Mouse (Mus musculus) left cerebral cortex, postnatal 25 days (tissue): ENCODE measurements around the gene Pgbd5. TPM values are rescaled to one million over a fixed set of nuclear protein-coding genes. Genes with fewer than 3 reads are reported as not detected.

Source experiments
- DNase-seq, 2 experiments: peaks; one replicate each; pipeline ENCODE4 v3.0.0; 2022; ENCODE audit warnings: low spot score in 2 of 2, mixed read lengths in 1 of 2
- intact Hi-C: fragments of 180-260 bp; cut with DNase I; formaldehyde crosslinking; loops from one replicate; pipeline ENCODE4 v1.15.1; 2025
- total RNA-seq, 2 experiments: library from RNA; stranded (reverse); gene quantifications; 2 replicates each; pipeline ENCODE4 v1.2.3; 2021

The Pgbd5 gene
- total RNA-seq: 100 to 1,000 TPM; 210 to 228 TPM

- intact Hi-C loops: no loop called here
- no peak for DNase-seq
These were observed at the start of gene Pgbd5 for GRCm38 (mm10) chr8:124439558-124439957. Gene Pgbd5 (minus strand): TSS chr8:124439658.

DNA sequence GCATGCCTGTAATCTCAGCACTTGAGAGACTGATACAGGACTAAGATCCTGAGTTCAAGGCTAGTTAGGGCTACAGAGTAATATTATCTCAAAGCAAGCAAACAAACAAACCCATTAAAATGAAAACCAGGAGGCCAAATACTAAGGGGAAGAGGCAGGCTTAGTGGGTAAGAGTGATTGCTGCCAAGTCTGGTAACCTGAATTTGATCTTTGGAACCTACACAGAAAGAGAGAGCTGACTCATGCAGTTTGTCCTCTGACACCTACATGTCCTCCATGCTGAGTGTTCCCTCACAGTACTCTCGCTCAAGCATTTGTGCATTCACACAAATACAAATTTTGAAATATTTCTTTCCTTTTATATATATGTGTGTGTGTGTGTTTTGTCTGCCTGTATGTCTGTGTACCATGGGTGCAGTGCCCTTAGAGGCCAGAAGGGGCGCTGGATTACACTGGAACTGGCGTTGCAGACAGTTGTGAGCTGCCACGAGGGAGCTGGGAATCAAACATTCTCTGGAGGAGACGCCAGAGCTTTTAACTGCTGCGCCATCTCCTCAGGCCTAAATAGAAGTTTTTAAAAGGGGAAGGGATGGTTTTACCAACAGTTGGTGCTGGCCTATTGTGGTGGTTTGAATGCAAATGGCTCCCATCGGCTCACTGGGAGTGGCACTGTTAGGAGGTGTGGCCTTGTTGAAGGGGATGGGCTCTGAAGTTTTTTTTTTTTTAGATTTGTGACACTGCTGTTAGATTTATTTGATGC lies 44.1 kb upstream of the Pgbd5 start:
- intact Hi-C loops: no loop called here
- DNase-seq: no peak

GRCm38 (mm10) chr8:124482790-124483189 lies 43.3 kb upstream of the Pgbd5 start:
- DNase-seq: peak in 1 of 2 experiments; percentile 47
- intact Hi-C loops: no loop called here

DNA sequence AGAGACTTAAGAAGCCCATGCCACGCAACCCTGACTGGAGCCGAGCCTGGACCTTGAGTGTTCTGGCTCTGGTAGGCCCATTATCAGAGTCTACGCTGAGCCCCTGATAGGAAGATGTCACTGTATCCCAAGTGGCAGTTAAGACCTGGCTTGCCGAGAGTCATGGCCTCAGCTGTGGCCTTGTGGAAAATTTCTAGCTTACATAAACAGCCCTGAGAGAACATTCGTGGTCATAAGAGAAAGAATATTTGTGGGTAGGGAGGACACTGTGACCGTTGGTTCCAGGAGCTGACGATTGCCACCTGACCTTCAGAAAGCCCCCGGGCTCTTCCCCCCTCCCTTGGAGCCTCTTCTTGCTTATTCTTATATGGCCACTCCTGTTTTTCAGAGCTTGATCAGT lies 40.9 kb upstream of the Pgbd5 start:
- no peak for DNase-seq
- intact Hi-C loops: no loop called here

GRCm38 (mm10) chr8:124479251-124479650 lies 39.8 kb upstream of the Pgbd5 start:
- intact Hi-C loops: no loop called here
- peak in 1 of 2 experiments; percentile 50 for DNase-seq

DNA sequence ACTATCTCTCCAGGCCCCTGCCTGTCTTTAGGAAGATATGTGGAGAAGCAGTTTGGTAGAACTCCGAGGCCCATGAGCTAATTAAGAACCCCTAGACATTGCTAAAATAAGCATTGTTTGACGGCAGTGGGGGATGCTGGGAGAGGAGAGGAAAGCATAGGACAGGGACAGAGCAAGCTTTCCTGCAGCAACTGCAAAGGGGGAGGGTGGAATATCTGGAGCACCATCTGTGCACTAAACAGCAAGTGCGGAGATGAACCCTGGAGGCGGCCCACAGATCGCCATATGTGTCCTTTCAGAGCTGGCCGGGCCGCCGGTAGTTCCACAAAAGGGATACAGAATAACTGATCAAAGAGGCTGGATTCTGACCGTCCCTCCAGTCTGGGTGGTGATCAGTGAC lies 37.2 kb upstream of the Pgbd5 start:
- DNase-seq: peak; percentile 74 to 96
- intact Hi-C loops: loop anchor here (1.0 to 2.0 kb wide), 4 partner anchors 18 to 42 kb away; no protein-coding TSS in a partner anchor

- no peak for DNase-seq
- intact Hi-C loops: loop anchor here (1.0 to 2.0 kb wide), 4 partner anchors 19 to 41 kb away; no protein-coding TSS in a partner anchor
These were observed 36.2 kb upstream of the Pgbd5 start for GRCm38 (mm10) chr8:124475690-124476089.

- peak in 1 of 2 experiments; percentile 58 for DNase-seq
- intact Hi-C loops: loop anchor here (2.0 kb wide), 1 partner anchor 52 kb away; no protein-coding TSS in a partner anchor
These were observed 25.2 kb upstream of the Pgbd5 start for GRCm38 (mm10) chr8:124464641-124465040.

GRCm38 (mm10) chr8:124463111-124463510 lies 23.7 kb upstream of the Pgbd5 start:
- DNase-seq: peak in 1 of 2 experiments; percentile 70
- intact Hi-C loops: no loop called here

DNA sequence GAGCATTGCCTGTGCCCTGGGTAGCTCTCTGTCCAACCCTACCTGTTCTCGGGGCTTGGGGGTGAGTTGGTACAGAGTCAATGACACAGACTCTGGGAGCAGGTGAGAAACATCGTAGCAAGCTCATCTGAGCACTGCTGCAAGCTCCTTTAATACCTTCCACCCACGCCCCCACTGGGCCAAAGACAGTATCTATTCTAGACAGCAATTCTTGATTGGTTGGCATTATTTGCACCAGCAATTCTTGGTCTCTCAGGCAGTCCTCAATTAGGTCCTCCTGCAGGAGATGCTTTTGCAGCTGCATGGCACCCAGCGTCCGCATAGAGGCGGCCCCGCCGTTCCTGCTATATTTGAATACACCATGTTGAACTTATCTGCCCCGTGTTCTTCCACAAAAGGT lies 22.7 kb upstream of the Pgbd5 start:
- intact Hi-C loops: no loop called here
- peak; percentile 26 to 76 for DNase-seq

- intact Hi-C loops: no loop called here
- DNase-seq: no peak
These were observed 21.6 kb upstream of the Pgbd5 start for GRCm38 (mm10) chr8:124461103-124461502.

GRCm38 (mm10) chr8:124460660-124461059 lies 21.2 kb upstream of the Pgbd5 start:
- DNase-seq: no peak
- intact Hi-C loops: no loop called here

DNA sequence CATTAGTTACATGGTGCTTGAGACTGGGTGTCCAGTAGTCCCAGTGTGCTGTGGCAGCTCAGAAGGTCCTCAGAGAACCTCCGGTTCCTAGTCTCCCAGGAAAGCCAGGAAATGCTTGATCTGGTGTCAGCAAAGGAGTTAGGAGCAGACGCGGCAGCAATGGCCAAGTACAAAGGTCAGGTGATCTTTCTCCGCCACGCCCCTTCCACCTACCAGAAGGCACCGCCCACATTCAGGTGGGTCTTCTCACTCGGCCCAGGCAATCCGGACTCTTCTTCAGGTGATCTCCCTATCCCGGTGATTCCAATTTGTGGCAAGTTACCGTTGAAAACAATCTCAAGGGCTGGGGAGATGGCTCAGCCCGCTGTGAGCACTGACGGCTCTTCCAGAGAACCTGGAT lies 20.2 kb upstream of the Pgbd5 start:
- intact Hi-C loops: no loop called here

DNA sequence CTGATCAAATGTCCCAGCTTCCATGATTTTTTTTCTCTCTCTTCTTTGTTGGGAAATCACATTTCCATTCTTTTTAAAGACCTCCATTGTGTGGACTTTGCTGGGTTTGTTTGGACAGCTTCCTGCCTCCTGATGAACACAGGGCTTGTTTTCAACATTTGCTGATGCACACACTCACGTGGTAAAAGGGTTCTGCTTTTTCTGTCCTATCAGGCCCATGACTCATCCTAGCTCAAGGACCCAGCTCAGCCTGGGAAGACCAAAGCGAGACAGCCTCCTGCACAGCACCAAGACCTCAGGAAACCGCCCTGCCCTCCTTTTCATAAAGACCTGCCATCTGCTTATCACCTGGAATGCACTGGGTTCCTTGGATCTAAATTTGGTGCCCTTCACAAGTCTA lies 15.9 kb upstream of the Pgbd5 start:
- DNase-seq: peak in 1 of 2 experiments; percentile 61
- intact Hi-C loops: no loop called here

More for the DNA sequence above, 20.2 kb upstream of the Pgbd5 start:
- no peak for DNase-seq

DNA sequence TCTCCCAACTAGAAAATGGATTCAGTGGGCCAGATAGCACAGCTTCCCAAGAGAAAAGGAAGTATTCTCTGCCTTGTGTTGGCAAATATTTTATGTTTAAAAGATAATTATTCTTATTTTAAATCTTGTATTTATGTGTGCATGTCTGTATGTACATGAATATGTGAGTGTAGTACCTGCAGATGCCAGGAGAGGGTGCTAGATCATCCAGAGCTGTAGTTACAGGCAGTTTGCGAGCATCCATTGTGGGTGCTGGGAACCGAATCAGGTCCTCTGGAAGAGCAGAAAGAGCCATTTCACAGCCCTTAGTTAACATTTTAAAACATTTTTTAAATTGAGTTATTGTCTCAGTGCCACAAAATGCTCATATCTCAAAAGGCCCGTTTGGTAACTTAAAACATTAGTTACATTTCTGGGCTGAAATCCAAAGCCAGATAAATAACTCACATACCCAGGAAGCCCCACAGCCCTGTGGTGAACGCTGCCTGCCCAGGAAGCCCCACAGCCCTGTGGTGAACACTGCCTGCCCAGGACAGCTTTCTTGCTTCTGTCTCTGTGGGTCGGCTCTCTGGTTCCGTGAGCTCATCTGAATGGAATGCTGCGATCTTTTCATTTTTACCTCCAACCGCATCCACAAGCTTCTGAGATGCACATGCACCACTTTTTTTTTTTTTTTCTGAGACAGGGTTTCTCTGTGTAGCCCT lies 10.9 kb upstream of the Pgbd5 start:
- no peak for DNase-seq
- intact Hi-C loops: no loop called here

DNA sequence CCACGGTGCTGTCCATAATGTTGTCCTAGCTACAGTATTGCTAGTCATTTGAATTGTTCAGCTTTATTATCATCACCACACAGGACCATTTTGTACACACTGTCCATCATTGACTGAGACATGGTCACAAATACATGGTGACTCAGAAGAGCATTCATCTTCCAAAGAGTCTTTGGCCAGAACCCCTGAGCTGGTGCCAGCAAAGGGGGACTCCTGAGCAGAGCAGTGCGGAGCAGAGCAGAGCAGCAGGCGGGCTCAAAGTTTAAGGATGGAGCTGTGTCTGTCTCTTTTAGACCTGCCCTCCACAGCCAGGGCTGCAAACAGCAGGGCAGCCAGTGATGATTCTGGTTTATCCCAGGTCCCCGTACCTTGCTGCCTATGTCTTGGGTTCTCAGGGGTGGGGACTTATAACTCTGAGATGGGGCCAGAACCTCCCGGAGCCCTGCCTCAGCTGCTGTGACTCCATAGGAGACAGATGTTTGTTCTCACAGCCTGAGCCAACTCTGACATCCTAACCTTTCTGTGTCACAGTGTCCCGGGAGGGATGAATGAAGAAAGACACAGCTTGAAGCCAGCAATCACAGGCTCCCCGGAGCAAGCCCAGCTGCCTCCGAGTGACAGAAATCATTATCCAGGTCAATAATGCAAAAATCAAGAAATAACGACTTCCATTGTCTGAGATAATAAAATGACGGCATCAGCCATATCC lies 9.7 kb upstream of the Pgbd5 start:
- no peak for DNase-seq

GRCm38 (mm10) chr8:124436741-124437140 lies 2.7 kb downstream of the Pgbd5 start:
- intact Hi-C loops: no loop called here

More for the DNA sequence above, 9.7 kb upstream of the Pgbd5 start:
- intact Hi-C loops: no loop called here

GRCm38 (mm10) chr8:124435707-124436243 lies 3.7 kb downstream of the Pgbd5 start:
- peak in 1 of 2 experiments; percentile 39 for DNase-seq
- intact Hi-C loops: loop anchor here (2.0 kb wide), 1 partner anchor 81 kb away; no protein-coding TSS in a partner anchor

More at GRCm38 (mm10) chr8:124436741-124437140, 2.7 kb downstream of the Pgbd5 start:
- no peak for DNase-seq

DNA sequence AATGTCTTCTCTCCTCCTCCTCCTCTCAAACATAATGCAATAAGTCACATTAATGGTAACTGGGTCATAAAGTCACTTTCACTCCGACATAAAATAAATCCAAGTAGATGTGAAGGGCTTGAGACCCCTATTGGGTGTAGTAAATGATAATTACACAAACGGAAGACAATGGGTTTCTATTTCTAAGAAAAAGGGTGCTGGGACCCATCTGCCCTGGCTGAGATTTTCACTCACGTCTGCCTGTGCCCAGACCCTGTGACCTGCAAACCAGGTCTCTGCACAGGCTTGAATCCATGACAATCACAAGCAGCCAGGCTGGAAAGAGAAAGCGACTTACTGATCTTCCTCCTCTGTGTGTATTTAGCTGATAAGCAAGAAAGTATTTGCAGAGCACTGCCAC lies 4.3 kb downstream of the Pgbd5 start:
- intact Hi-C loops: loop anchor here (2.0 kb wide), 1 partner anchor 82 kb away; no protein-coding TSS in a partner anchor

More for the DNA sequence above, 4.3 kb downstream of the Pgbd5 start:
- no peak for DNase-seq
